In genomic region chr15:79325742-79326141, GRCm38 (mm10) we compare ENCODE assay signal across 19 mouse cellular contexts. TPM values are rescaled to one million over a fixed set of nuclear protein-coding genes. Genes with fewer than 3 reads are reported as not detected.
A peak's percentile ranks its signal among the peaks of the same experiment; 100 is the strongest.
DNase-seq lines count a peak whose midpoint lies in the region; ATAC-seq and TF ChIP-seq lines count a peak whose summit lies in the region.
"Had no signal": no experiment of that assay in that cellular context is flagged by ENCODE, and none has a peak within 500 bp of the region (broad histone marks: within the 10 kb centered on the region; RNA-seq: fewer than 3 reads in every experiment).

No protein-coding gene starts in this region.

- H3K4me2 ChIP-seq in heart, embryonic 15.5 days, result peak overlapping the region; percentile 86; the same call in 1 of the 2 replicates
- no peak overlapping the region for H3K4me2 ChIP-seq in midbrain, embryonic 12.5 days (replicated peaks)
- no peak overlapping the region for H3K4me2 ChIP-seq in midbrain, embryonic 14.5 days (ENCODE audit: low read length)
- H3K4me2 ChIP-seq in intestine, embryonic 15.5 days (replicated peaks), result peak overlapping the region; percentile 79; the same call in 1 of the 2 replicates
- H3K4me2 ChIP-seq in liver, postnatal 0 days (ENCODE audit: low read depth, low read length), result peak overlapping the region; percentile 91

- H3K9me3 ChIP-seq in heart, embryonic 15.5 days (replicated peaks), result no peaks in the 10 kb centered on the region
- no peaks in the 10 kb centered on the region for H3K9me3 ChIP-seq in midbrain, embryonic 12.5 days
- no peaks in the 10 kb centered on the region for H3K9me3 ChIP-seq in midbrain, embryonic 14.5 days (ENCODE audit: control insufficient read depth, low read length)
- H3K9me3 ChIP-seq in intestine, embryonic 15.5 days, result no peaks in the 10 kb centered on the region
- no peaks in the 10 kb centered on the region for H3K9me3 ChIP-seq in liver, postnatal 0 days (ENCODE audit: low read length)
- H3K9me3 ChIP-seq: embryonic facial prominence, embryonic 13.5 days; forebrain, embryonic 13.5 days; kidney, embryonic 15.5 days; liver, embryonic 15.5 days had no signal

- no peak overlapping the region for H3K4me3 ChIP-seq in heart, embryonic 15.5 days
- no peak overlapping the region for H3K4me3 ChIP-seq in midbrain, embryonic 12.5 days
- no peak overlapping the region for H3K4me3 ChIP-seq in midbrain, embryonic 14.5 days (replicated peaks; ENCODE audit: low read depth, low read length)
- no peak overlapping the region for H3K4me3 ChIP-seq in intestine, embryonic 15.5 days (replicated peaks)
- no peak overlapping the region for H3K4me3 ChIP-seq in liver, postnatal 0 days (ENCODE audit: low read depth, low read length)
- H3K4me3 ChIP-seq: embryonic facial prominence, embryonic 13.5 days; forebrain, embryonic 13.5 days; gastrocnemius, adult 2 months; kidney, embryonic 15.5 days; layer of hippocampus, adult 2 months had no signal

- 77% methylated on average over 3 of the region's 3 CpGs for WGBS in heart, embryonic 15.5 days
- 72% methylated on average over 3 of the region's 3 CpGs for WGBS in midbrain, embryonic 12.5 days
- 83% methylated on average over 3 of the region's 3 CpGs for WGBS in midbrain, embryonic 14.5 days
- 65% methylated on average over 3 of the region's 3 CpGs for WGBS in intestine, embryonic 15.5 days
- 48% methylated on average over 3 of the region's 3 CpGs for whole genome bisulfite sequencing in liver, postnatal 0 days (ENCODE audit: insufficient replicate concordance)

- no peaks in the 10 kb centered on the region for H3K36me3 ChIP-seq in heart, embryonic 15.5 days
- no peaks in the 10 kb centered on the region for H3K36me3 ChIP-seq in midbrain, embryonic 12.5 days
- H3K36me3 ChIP-seq in midbrain, embryonic 14.5 days (ENCODE audit: control insufficient read depth, insufficient read depth, low read length), result no peaks in the 10 kb centered on the region
- H3K36me3 ChIP-seq in intestine, embryonic 15.5 days, result no peaks in the 10 kb centered on the region
- H3K36me3 ChIP-seq in liver, postnatal 0 days (replicated peaks; ENCODE audit: insufficient read depth, low read length), result no peaks in the 10 kb centered on the region
- H3K36me3 ChIP-seq: embryonic facial prominence, embryonic 13.5 days; kidney, embryonic 15.5 days; liver, embryonic 15.5 days had no signal

- no peak overlapping the region for H3K9ac ChIP-seq in heart, embryonic 15.5 days
- no peak overlapping the region for H3K9ac ChIP-seq in midbrain, embryonic 12.5 days (replicated peaks)
- H3K9ac ChIP-seq in midbrain, embryonic 14.5 days (replicated peaks; ENCODE audit: low read length), result no peak overlapping the region
- H3K9ac ChIP-seq in intestine, embryonic 15.5 days, result no peak overlapping the region
- H3K9ac ChIP-seq in liver, postnatal 0 days (replicated peaks), result no peak overlapping the region
- H3K9ac ChIP-seq: embryonic facial prominence, embryonic 13.5 days; forebrain, embryonic 13.5 days; kidney, embryonic 15.5 days; liver, embryonic 15.5 days had no signal

- no peak for ATAC-seq in heart, embryonic 15.5 days (replicated peaks; ENCODE audit: insufficient number of reproducible peaks, insufficient read depth, low FRiP score, low read depth)
- ATAC-seq in midbrain, embryonic 12.5 days (ENCODE audit: low FRiP score, low read depth), result no peak
- ATAC-seq in midbrain, embryonic 14.5 days (ENCODE audit: low FRiP score, low TSS enrichment), result no peak
- ATAC-seq in intestine, embryonic 15.5 days, result no peak
- ATAC-seq in liver, postnatal 0 days, result no peak
- ATAC-seq: CD4-positive, CD25-positive, alpha-beta regulatory T cell, adult 4 months; forebrain, embryonic 13.5 days; midbrain, embryonic 16.5 days had no signal

- intact Hi-C loops in heart, postnatal 14 days (cut with DNase I), result no loop called here

- H3K27ac ChIP-seq in heart, embryonic 15.5 days, result 0 out of 2 replicates have a peak overlapping the region, but pooled peaks have one; percentile 42
- peak overlapping the region; percentile 43; the same call in 1 of the 2 replicates for H3K27ac ChIP-seq in midbrain, embryonic 12.5 days (replicated peaks)
- H3K27ac ChIP-seq in midbrain, embryonic 14.5 days (replicated peaks; ENCODE audit: low read depth, low read length), result no peak overlapping the region
- H3K27ac ChIP-seq in intestine, embryonic 15.5 days, result no peak overlapping the region
- H3K27ac ChIP-seq in liver, postnatal 0 days (ENCODE audit: low read depth), result peak overlapping the region; percentile 99
- H3K27ac ChIP-seq: embryonic facial prominence, embryonic 13.5 days; forebrain, embryonic 13.5 days; layer of hippocampus, adult 2 months had no signal

- no peak for TF ChIP-seq CTCF in liver, postnatal 0 days (IDR thresholded peaks at IDR 0.05; ENCODE audit: low read depth)

- no peak for DNase-seq in heart, postnatal 14 days
- DNase-seq in midbrain, embryonic 14.5 days, result no peak
- no peak for DNase-seq in liver, postnatal 0 days
- no peak for DNase-seq in yolk sac, embryonic 10.5 days (ENCODE audit: low spot score)
- no peak for DNase-seq in spleen, adult 12 weeks (ENCODE audit: low spot score)
- DNase-seq: adrenal gland, adult 8-10 months; cerebellum, postnatal 25 days; gastrocnemius, adult 2 months; heart, postnatal 4 days had no signal

- peaks cover 56% of the 10 kb centered on the region for H3K4me1 ChIP-seq in heart, embryonic 15.5 days (replicated peaks)
- peaks cover 26% of the 10 kb centered on the region for H3K4me1 ChIP-seq in midbrain, embryonic 12.5 days
- peaks cover 23% of the 10 kb centered on the region for H3K4me1 ChIP-seq in midbrain, embryonic 14.5 days (ENCODE audit: control insufficient read depth, insufficient read depth, low read length)
- peaks cover 42% of the 10 kb centered on the region for H3K4me1 ChIP-seq in intestine, embryonic 15.5 days (replicated peaks)
- peaks cover 63% of the 10 kb centered on the region for H3K4me1 ChIP-seq in liver, postnatal 0 days (ENCODE audit: insufficient read depth)

- no peaks in the 10 kb centered on the region for H3K27me3 ChIP-seq in heart, embryonic 15.5 days
- H3K27me3 ChIP-seq in midbrain, embryonic 12.5 days, result no peaks in the 10 kb centered on the region
- no peaks in the 10 kb centered on the region for H3K27me3 ChIP-seq in midbrain, embryonic 14.5 days (ENCODE audit: control insufficient read depth, insufficient read depth, low read length)
- H3K27me3 ChIP-seq in intestine, embryonic 15.5 days (replicated peaks), result no peaks in the 10 kb centered on the region
- no peaks in the 10 kb centered on the region for H3K27me3 ChIP-seq in liver, postnatal 0 days (ENCODE audit: insufficient read depth, low read length)
- H3K27me3 ChIP-seq: embryonic facial prominence, embryonic 13.5 days; forebrain, embryonic 13.5 days; kidney, embryonic 15.5 days; liver, embryonic 15.5 days had no signal

- TF ChIP-seq EP300 in liver, postnatal 0 days (IDR thresholded peaks at IDR 0.05; ENCODE audit: low read depth), result no peak

RNA-seq across cellular contexts. Expression of gene Pla2g6, which starts 2.4 kb away (rescaled TPM):
- polyA plus RNA-seq in heart, embryonic 15.5 days (2015; fragmentation: Nextera tagmentation; extraction: Ambion mirVana), result 9.9 and 13.5 TPM in 2 replicates
- 10 to 100 TPM; 10.4 to 10.6 TPM for total RNA-seq in heart, postnatal 14 days (2021)
- polyA plus RNA-seq in midbrain, embryonic 12.5 days (2016; fragmentation: Nextera tagmentation; extraction: Ambion mirVana), result 35.4 and 37.1 TPM in 2 replicates
- 26.0 and 28.2 TPM in 2 replicates for polyA plus RNA-seq in midbrain, embryonic 14.5 days (2014; fragmentation: Nextera tagmentation; extraction: Ambion mirVana)
- 20.2 and 21.6 TPM in 2 replicates for polyA plus RNA-seq in intestine, embryonic 15.5 days (2015; fragmentation: Nextera tagmentation; extraction: Ambion mirVana)
- 18.5 and 18.8 TPM in 2 replicates for polyA plus RNA-seq in liver, postnatal 0 days (2015; fragmentation: Nextera tagmentation; extraction: Ambion mirVana)

RNA-seq across cellular contexts. Expression of gene Maff, which starts 20.7 kb away (rescaled TPM):
- polyA plus RNA-seq in heart, embryonic 15.5 days (2015; fragmentation: Nextera tagmentation; extraction: Ambion mirVana), result 3.5 and 3.8 TPM in 2 replicates
- 1 to 10 TPM; 6.2 to 6.9 TPM for total RNA-seq in heart, postnatal 14 days (2021)
- 0.97 and 1.2 TPM in 2 replicates for polyA plus RNA-seq in midbrain, embryonic 12.5 days (2016; fragmentation: Nextera tagmentation; extraction: Ambion mirVana)
- 1.0 and 1.2 TPM in 2 replicates for polyA plus RNA-seq in midbrain, embryonic 14.5 days (2014; fragmentation: Nextera tagmentation; extraction: Ambion mirVana)
- 5.8 and 7.9 TPM in 2 replicates for polyA plus RNA-seq in intestine, embryonic 15.5 days (2015; fragmentation: Nextera tagmentation; extraction: Ambion mirVana)
- polyA plus RNA-seq in liver, postnatal 0 days (2015; fragmentation: Nextera tagmentation; extraction: Ambion mirVana), result 0.94 and 1.1 TPM in 2 replicates

RNA-seq across cellular contexts. Expression of gene Baiap2l2, which starts 40.4 kb away (rescaled TPM):
- 9.8 and 9.9 TPM in 2 replicates for polyA plus RNA-seq in heart, embryonic 15.5 days (2015; fragmentation: Nextera tagmentation; extraction: Ambion mirVana)
- under 1 TPM; 0.45 to 0.49 TPM for total RNA-seq in heart, postnatal 14 days (2021)
- polyA plus RNA-seq in midbrain, embryonic 12.5 days (2016; fragmentation: Nextera tagmentation; extraction: Ambion mirVana), result 0.72 and 2.4 TPM in 2 replicates
- 1.9 and 2.0 TPM in 2 replicates for polyA plus RNA-seq in midbrain, embryonic 14.5 days (2014; fragmentation: Nextera tagmentation; extraction: Ambion mirVana)
- polyA plus RNA-seq in intestine, embryonic 15.5 days (2015; fragmentation: Nextera tagmentation; extraction: Ambion mirVana), result 12.3 and 14.7 TPM in 2 replicates
- 1.2 and 2.1 TPM in 2 replicates for polyA plus RNA-seq in liver, postnatal 0 days (2015; fragmentation: Nextera tagmentation; extraction: Ambion mirVana)
- polyA plus RNA-seq: CD4-positive, CD25-positive, alpha-beta regulatory T cell, adult 4 months had no signal

Comparison
In these comparisons a context has a peak if more than half of its experiments do, and no peak if none do; other contexts are left out.
1. H3K27ac ChIP-seq: peak in heart, embryonic 15.5 days (single experiment), midbrain, embryonic 12.5 days (single experiment) and liver, postnatal 0 days (single experiment); none in midbrain, embryonic 14.5 days (single experiment) and intestine, embryonic 15.5 days (single experiment).
2. H3K4me2 ChIP-seq: peak in heart, embryonic 15.5 days (single experiment), intestine, embryonic 15.5 days (single experiment) and liver, postnatal 0 days (single experiment); none in midbrain, embryonic 12.5 days (single experiment) and midbrain, embryonic 14.5 days (single experiment).